Mouse (Mus musculus) lung, embryonic 14.5 days (tissue): Measurements from ENCODE around the gene Gm45521. TPM values are rescaled to one million over a fixed set of nuclear protein-coding genes. Genes with fewer than 3 reads are reported as not detected.

ENCODE experiments used
- ATAC-seq: fragments of 200-750 bp; cut with Nextera tagmentation; 2 replicates; pipeline ENCODE4 v1.8.0; 2017; ENCODE audit warnings: mild to moderate bottlenecking, moderate TSS enrichment, moderate library complexity; ENCODE audit not compliant: insufficient read depth
- DNase-seq: peaks from one replicate; pipeline ENCODE4 v3.0.0-alpha.2; 2015
- H3K27ac ChIP-seq: fragments of 300-500 bp; sonication (generic); 2 replicates; pipeline ENCODE4 v1.5.1; 2014; ENCODE audit warnings: low read depth, mild to moderate bottlenecking, moderate library complexity
- H3K27me3 ChIP-seq: fragments of 300-500 bp; sonication (generic); 2 replicates; pipeline ENCODE4 v1.6.1; 2014; ENCODE audit warnings: low read length, control low read depth; ENCODE audit not compliant: insufficient read depth
- H3K36me3 ChIP-seq: fragments of 300-500 bp; sonication (generic); 2 replicates; pipeline ENCODE4 v1.6.1; 2014; ENCODE audit warnings: control low read depth; ENCODE audit not compliant: insufficient read depth
- H3K4me1 ChIP-seq: fragments of 300-500 bp; sonication (generic); 2 replicates; pipeline ENCODE4 v1.6.1; 2014; ENCODE audit warnings: antibody characterized with exemption, control low read depth; ENCODE audit not compliant: insufficient read depth
- H3K4me2 ChIP-seq: fragments of 300-500 bp; sonication (generic); 2 replicates; pipeline ENCODE4 v1.6.1; 2014; ENCODE audit warnings: mild to moderate bottlenecking
- H3K4me3 ChIP-seq: fragments of 300-500 bp; sonication (generic); 2 replicates; pipeline ENCODE4 v1.5.1; 2014; ENCODE audit warnings: low read depth, low read length
- H3K9ac ChIP-seq: fragments of 300-500 bp; sonication (generic); 2 replicates; pipeline ENCODE4 v1.6.1; 2014
- H3K9me3 ChIP-seq: fragments of 300-500 bp; sonication (generic); 2 replicates; pipeline ENCODE4 v1.6.1; 2016; ENCODE audit warnings: low read depth, low read length, control low read depth
- CTCF ChIP-seq: IDR thresholded peaks from 2 replicates; pipeline ENCODE4 v1.5.1; 2016; ENCODE audit warnings: antibody characterized with exemption, low read depth
- whole genome bisulfite sequencing: fragments of 180-500 bp; shearing (Covaris S2); extraction: QIAGEN DNeasy Blood & Tissue Kit; methylation state at CpG from one replicate; pipeline ENCODE4 v1.1.7; 2014; 5-methylcytosine and 5-hydroxymethylcytosine counted together
- polyA plus RNA-seq: library from polyadenylated mRNA; unstranded; fragments of >200 nt; fragmentation: Nextera tagmentation; extraction: Ambion mirVana; gene quantifications from 2 replicates; pipeline ENCODE4 v1.2.1, GENCODE M21; 2014

Gene Gm45521
- polyA plus RNA-seq, 1 experiment from 2014 or later, result not detected

GRCm38 (mm10) chr14:7938809-7939784 is 18.0 kb upstream of the Gm45521 start:
- Histone ChIP-seq H3K9me3 (no peaks in the 10 kb centered on the region), H3K4me2 (no peak overlapping the region), H3K4me1 (0 out of 2 replicates have a peak, but pooled peaks cover 3% of the 10 kb centered on the region), H3K27me3 (no peaks in the 10 kb centered on the region), H3K4me3 (no peak overlapping the region), H3K27ac (no peak overlapping the region), H3K36me3 (peaks cover 36% of the 10 kb centered on the region), H3K9ac (no peak overlapping the region)
- ATAC-seq (no peak), DNase-seq (no peak)
- no peak for TF ChIP-seq CTCF
- WGBS, result 83% methylated on average over 19 of the region's 19 CpGs

DNA sequence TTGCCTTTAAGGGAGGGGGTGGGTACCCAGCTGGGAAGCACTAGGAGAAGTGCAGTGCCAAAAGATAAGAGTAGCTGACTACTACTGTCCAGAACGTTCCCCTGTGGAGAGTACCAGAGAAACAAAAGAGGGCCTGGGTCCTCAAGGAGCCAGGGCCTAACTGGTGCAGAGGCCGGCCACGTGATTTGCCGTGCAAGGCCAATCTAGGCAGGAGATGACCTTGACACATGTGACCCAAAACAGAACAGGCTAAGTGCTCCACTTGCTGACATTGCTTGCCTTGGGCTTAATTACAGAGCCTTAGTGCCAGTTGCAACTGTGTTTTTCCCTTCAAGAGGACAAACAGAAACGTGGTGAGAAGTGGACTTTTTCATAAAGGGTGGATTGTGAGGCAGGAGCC is 15.7 kb upstream of the Gm45521 start:
- Histone ChIP-seq H3K36me3 (peaks cover 43% of the 10 kb centered on the region), H3K4me1 (0 out of 2 replicates have a peak, but pooled peaks cover 3% of the 10 kb centered on the region), H3K27ac (no peak overlapping the region), H3K4me2 (no peak overlapping the region), H3K4me3 (no peak overlapping the region), H3K9ac (no peak overlapping the region), H3K9me3 (no peaks in the 10 kb centered on the region), H3K27me3 (no peaks in the 10 kb centered on the region)
- TF ChIP-seq CTCF, result no peak
- no peak for DNase-seq
- no peak for ATAC-seq
- WGBS, result 73% methylated on average over 5 of the region's 5 CpGs

GRCm38 (mm10) chr14:7943101-7943800 is 13.8 kb upstream of the Gm45521 start:
- ATAC-seq (no peak), DNase-seq (no peak)
- Histone ChIP-seq H3K4me1 (0 out of 2 replicates have a peak, but pooled peaks cover 3% of the 10 kb centered on the region), H3K4me2 (no peak overlapping the region), H3K9ac (no peak overlapping the region), H3K9me3 (no peaks in the 10 kb centered on the region), H3K36me3 (peaks cover 46% of the 10 kb centered on the region), H3K27ac (no peak overlapping the region; the same call in 1 of the 2 replicates), H3K4me3 (no peak overlapping the region), H3K27me3 (no peaks in the 10 kb centered on the region)
- no peak for TF ChIP-seq CTCF
- WGBS, result 63% methylated on average over 7 of the region's 7 CpGs

- no peak overlapping the region for H3K9ac ChIP-seq
- H3K4me2 ChIP-seq, result no peak overlapping the region
- TF ChIP-seq CTCF, result no peak
- peaks cover 50% of the 10 kb centered on the region for H3K36me3 ChIP-seq
- no peaks in the 10 kb centered on the region for H3K9me3 ChIP-seq
- no peak for DNase-seq
- 54% methylated on average over 3 of the region's 3 CpGs for WGBS
- no peak overlapping the region; the same call in 1 of the 2 replicates for H3K27ac ChIP-seq
- H3K4me3 ChIP-seq, result no peak overlapping the region
- no peak for ATAC-seq
- 0 out of 2 replicates have a peak, but pooled peaks cover 3% of the 10 kb centered on the region for H3K4me1 ChIP-seq
- no peaks in the 10 kb centered on the region for H3K27me3 ChIP-seq
These were observed 13.3 kb upstream of the Gm45521 start for GRCm38 (mm10) chr14:7943801-7944135.

DNA sequence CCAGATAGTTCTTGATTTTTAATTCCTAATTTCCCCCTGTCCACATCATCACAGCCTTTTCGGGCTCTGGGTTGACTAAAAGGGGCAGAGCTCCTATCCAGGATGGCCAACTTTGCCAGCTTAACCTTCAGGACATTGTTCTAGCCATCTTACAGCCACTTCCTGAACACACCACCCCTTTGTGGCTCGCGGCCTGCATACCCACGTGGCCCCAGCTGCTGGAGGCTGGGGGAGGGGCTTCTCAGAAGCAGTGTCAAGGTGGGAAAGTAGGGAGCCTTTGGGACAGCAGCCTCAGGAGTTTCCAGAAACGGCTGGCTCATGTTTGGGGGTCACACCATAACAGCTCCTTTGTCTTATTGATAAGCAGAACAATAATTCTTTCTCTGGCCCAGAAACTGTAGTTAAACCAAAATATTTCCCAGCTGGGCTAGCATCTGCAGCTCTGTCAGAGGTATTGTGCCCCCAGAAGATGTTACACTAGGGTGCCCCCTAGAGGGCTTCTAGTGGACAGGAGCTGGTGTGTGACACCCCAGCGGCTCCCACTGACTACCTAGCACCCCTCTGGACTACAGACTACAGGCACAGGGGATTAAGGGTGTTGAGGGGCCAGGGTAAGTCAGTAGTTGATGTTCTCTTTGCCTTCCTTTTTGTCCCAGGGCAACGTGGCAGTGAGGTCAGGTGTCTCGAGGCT is 12.6 kb upstream of the Gm45521 start:
- Histone ChIP-seq H3K36me3 (peaks cover 47% of the 10 kb centered on the region), H3K4me3 (no peak overlapping the region), H3K4me1 (0 out of 2 replicates have a peak, but pooled peaks cover 3% of the 10 kb centered on the region), H3K9me3 (no peaks in the 10 kb centered on the region), H3K27me3 (no peaks in the 10 kb centered on the region), H3K27ac (no peak overlapping the region), H3K4me2 (no peak overlapping the region), H3K9ac (no peak overlapping the region)
- peak; percentile 48 for DNase-seq
- 40% methylated on average over 8 of the region's 8 CpGs for WGBS
- peak; percentile 25; the same call in 1 of the 2 replicates for TF ChIP-seq CTCF
- 0 out of 2 replicates have a peak, but pooled peaks have one; percentile 42 for ATAC-seq

GRCm38 (mm10) chr14:7945261-7945660 is 11.8 kb upstream of the Gm45521 start:
- Histone ChIP-seq H3K9ac (no peak overlapping the region), H3K27me3 (no peaks in the 10 kb centered on the region), H3K4me2 (no peak overlapping the region), H3K36me3 (peaks cover 49% of the 10 kb centered on the region), H3K9me3 (no peaks in the 10 kb centered on the region), H3K27ac (no peak overlapping the region), H3K4me1 (0 out of 2 replicates have a peak, but pooled peaks cover 3% of the 10 kb centered on the region), H3K4me3 (no peak overlapping the region)
- TF ChIP-seq CTCF, result no peak
- ATAC-seq (no peak), DNase-seq (no peak)
- 76% methylated on average over 5 of the region's 5 CpGs for WGBS
